Mouse (Mus musculus): Measurements from ENCODE around the gene Rxra. TPM values are rescaled to one million over a fixed set of nuclear protein-coding genes. Genes with fewer than 3 reads are reported as not detected.

The Rxra gene
- total and polyA plus RNA-seq, 3 experiments = 2.1 to 5.5 (median 2.4) TPM

DNA sequence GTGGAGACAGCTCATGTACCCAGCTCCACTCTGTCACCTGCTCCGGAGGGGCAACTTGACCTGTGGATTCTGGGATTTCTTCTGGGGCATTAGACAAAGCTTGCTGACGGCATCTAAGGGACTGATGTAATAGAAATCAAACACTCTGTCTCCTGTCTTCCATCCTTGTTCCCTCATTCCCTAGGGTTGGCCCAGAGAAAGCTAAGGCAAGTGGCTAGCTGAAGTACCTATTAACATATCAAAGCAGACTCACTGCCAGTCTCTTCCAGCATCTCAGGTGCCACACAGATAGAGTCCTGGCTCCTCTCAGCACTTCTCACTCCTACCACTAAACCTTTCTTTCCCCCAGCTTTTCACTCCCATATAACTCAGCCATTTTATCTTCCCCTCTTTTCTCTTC, 124.8 kb downstream of the Rxra start:
- no peaks in the 10 kb centered on the region for H3K79me2 ChIP-seq (replicated peaks; ENCODE audit: control insufficient read depth, extremely low read depth, insufficient read depth, poor library complexity, severe bottlenecking)
- H3K4me3 ChIP-seq (replicated peaks in 1 of 3; ENCODE audit: low read depth in 2 of 3, low read length in 2 of 3, poor library complexity in 1 of 3) = no peak overlapping the region
- H3K4me2 ChIP-seq (ENCODE audit: insufficient read depth, low read depth, poor library complexity, severe bottlenecking) = no peak overlapping the region
- peaks cover 97% of the 10 kb centered on the region for H3K27me3 ChIP-seq (replicated peaks)
- no peak overlapping the region for H3K27ac ChIP-seq (ENCODE audit: insufficient read depth, low read depth)
- no peak for DNase-seq (ENCODE audit: extremely low read depth)
- no peak overlapping the region for H3K9ac ChIP-seq (ENCODE audit: insufficient read depth, low read depth)
- no peaks in the 10 kb centered on the region for H3K36me3 ChIP-seq (replicated peaks in 1 of 2; ENCODE audit: control insufficient read depth in 1 of 2, insufficient read depth in 1 of 2, low read length in 1 of 2)
- dilution Hi-C loops (cut with MboI; ENCODE audit: extremely low pct_ligation_motif_present, extremely low pct_unique_long_range_greater_than_20kb, low sequenced_read_pairs) = no loop called here
- TF ChIP-seq USF2 (conservative IDR thresholded peaks at IDR 0.05; ENCODE audit: low read depth, low read length) = no peak
- TF ChIP-seq ELF1 (IDR thresholded peaks at IDR 0.05; ENCODE audit: low read depth, low read length) = no peak
- no peak for TF ChIP-seq JUND (conservative IDR thresholded peaks at IDR 0.05; ENCODE audit: low read depth, low read length)
- no peak for TF ChIP-seq ZNF384 (IDR thresholded peaks at IDR 0.05; ENCODE audit: low read depth, low read length)
- no peak for TF ChIP-seq TBP (conservative IDR thresholded peaks at IDR 0.05; ENCODE audit: low read depth, low read length)
- peaks cover 4% of the 10 kb centered on the region for H3K9me3 ChIP-seq (replicated peaks; ENCODE audit: low read length)
- in situ Hi-C loops (cut with MboI; ENCODE audit: low pct_ligation_motif_present, low pct_unique_long_range_greater_than_20kb, low sequenced_read_pairs) = no loop called here
- H3K4me1 ChIP-seq (ENCODE audit: control insufficient read depth in 1 of 2, insufficient read depth in 2 of 2) = no peaks in the 10 kb centered on the region

DNA sequence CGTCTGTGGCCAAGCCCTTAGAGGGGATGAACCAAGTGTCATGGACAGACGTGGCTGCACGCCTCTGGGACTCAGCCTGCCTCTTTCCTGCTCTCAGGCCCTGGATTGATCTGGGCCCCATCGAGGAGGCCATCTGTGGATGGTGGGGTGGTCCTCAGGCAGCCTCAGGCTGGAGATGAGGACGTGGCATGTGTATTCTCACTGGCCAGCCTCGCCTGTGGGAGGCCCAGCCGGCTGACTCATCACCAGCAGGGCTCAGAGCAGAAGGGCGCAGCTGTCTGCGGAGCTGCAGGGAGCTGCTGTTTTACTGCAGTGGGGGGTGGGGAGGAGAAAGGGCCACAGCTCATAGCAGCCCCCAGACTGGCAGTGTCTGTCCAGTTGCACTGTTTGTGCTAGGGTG, 126.3 kb downstream of the Rxra start:
- H3K9ac ChIP-seq (ENCODE audit: insufficient read depth, low read depth) = no peak overlapping the region
- peaks cover 96% of the 10 kb centered on the region for H3K27me3 ChIP-seq (replicated peaks)
- H3K4me3 ChIP-seq (replicated peaks in 1 of 3; ENCODE audit: low read depth in 2 of 3, low read length in 2 of 3, poor library complexity in 1 of 3) = no peak overlapping the region
- TF ChIP-seq NELFE (IDR thresholded peaks at IDR 0.05; ENCODE audit: low read depth, low read length) (no peak), SMC3 (IDR thresholded peaks at IDR 0.05; ENCODE audit: low read depth, low read length) (no peak), CTCF (conservative IDR thresholded peaks at IDR 0.05 in 1 of 2, IDR thresholded peaks at IDR 0.05 in 1 of 2; ENCODE audit: low read depth in 2 of 2, low read length in 2 of 2) (no peak), JUND (conservative IDR thresholded peaks at IDR 0.05; ENCODE audit: low read depth, low read length) (no peak), ZKSCAN1 (IDR thresholded peaks at IDR 0.05; ENCODE audit: borderline replicate concordance, low read depth, low read length) (no peak), ZNF384 (IDR thresholded peaks at IDR 0.05; ENCODE audit: low read depth, low read length) (no peak), MAFK (IDR thresholded peaks at IDR 0.05; ENCODE audit: insufficient replicate concordance, low read length) (no peak), IRF4 (IDR thresholded peaks at IDR 0.05; ENCODE audit: low read depth, low read length) (no peak), ETS1 (conservative IDR thresholded peaks at IDR 0.05; ENCODE audit: low read depth, low read length) (no peak), MXI1 (IDR thresholded peaks at IDR 0.05; ENCODE audit: low read depth, low read length) (no peak), CHD1 (IDR thresholded peaks at IDR 0.05; ENCODE audit: low read depth, low read length) (no peak), KAT2A (IDR thresholded peaks at IDR 0.05; ENCODE audit: insufficient replicate concordance, low read length) (no peak), ZC3H11A (IDR thresholded peaks at IDR 0.05; ENCODE audit: low read depth, low read length) (no peak), HCFC1 (IDR thresholded peaks at IDR 0.05; ENCODE audit: low read depth, low read length) (no peak), MAX (IDR thresholded peaks at IDR 0.05; ENCODE audit: low read length) (no peak), BHLHE40 (IDR thresholded peaks at IDR 0.05; ENCODE audit: low read depth, low read length) (no peak), JUN (IDR thresholded peaks at IDR 0.05; ENCODE audit: insufficient read depth, low read depth, low read length) (no peak)
- no peaks in the 10 kb centered on the region for H3K36me3 ChIP-seq (replicated peaks in 1 of 2; ENCODE audit: control insufficient read depth in 1 of 2, insufficient read depth in 1 of 2, low read length in 1 of 2)
- peaks cover 4% of the 10 kb centered on the region for H3K9me3 ChIP-seq (replicated peaks; ENCODE audit: low read length)
- no peaks in the 10 kb centered on the region for H3K79me2 ChIP-seq (replicated peaks; ENCODE audit: control insufficient read depth, extremely low read depth, insufficient read depth, poor library complexity, severe bottlenecking)
- in situ Hi-C loops (cut with MboI; ENCODE audit: low pct_ligation_motif_present, low pct_unique_long_range_greater_than_20kb, low sequenced_read_pairs) (no loop called here), dilution Hi-C loops (cut with MboI; ENCODE audit: extremely low pct_ligation_motif_present, extremely low pct_unique_long_range_greater_than_20kb, low sequenced_read_pairs) (no loop called here)
- no peaks in the 10 kb centered on the region for H3K4me1 ChIP-seq (ENCODE audit: control insufficient read depth in 1 of 2, insufficient read depth in 2 of 2)
- no peak overlapping the region for H3K4me2 ChIP-seq (ENCODE audit: insufficient read depth, low read depth, poor library complexity, severe bottlenecking)
- no peak for DNase-seq (ENCODE audit: extremely low read depth)
- H3K27ac ChIP-seq (ENCODE audit: insufficient read depth, low read depth) = no peak overlapping the region

All from CH12.LX (cell line).